Mouse (Mus musculus) liver, embryonic 14.5 days (tissue): ENCODE measurements around the gene Neto2. TPM values are rescaled to one million over a fixed set of nuclear protein-coding genes. Genes with fewer than 3 reads are reported as not detected.

Source experiments
- ATAC-seq: fragments of 200-750 bp; cut with Nextera tagmentation; 2 replicates; pipeline ENCODE4 v1.8.0; 2017; ENCODE audit warnings: moderate number of reproducible peaks, mild to moderate bottlenecking, moderate library complexity; ENCODE audit not compliant: insufficient read depth
- DNase-seq, 3 experiments: peaks; one replicate each; pipeline ENCODE4 v3.0.0-alpha.2; 2012 to 2013; ENCODE audit warnings: low read depth in 3 of 3, low spot score in 3 of 3
- H3K27ac ChIP-seq: fragments of 300-500 bp; sonication (generic); 2 replicates; pipeline ENCODE4 v1.5.1; 2014; ENCODE audit warnings: moderate library complexity, mild to moderate bottlenecking, control low read depth, inconsistent platforms
- H3K27me3 ChIP-seq: fragments of 300-500 bp; sonication (generic); 2 replicates; pipeline ENCODE4 v1.6.1; 2014; ENCODE audit warnings: mild to moderate bottlenecking, low read length, moderate library complexity; ENCODE audit not compliant: control insufficient read depth, insufficient read depth
- H3K36me3 ChIP-seq: fragments of 300-500 bp; sonication (generic); replicated peaks from 2 replicates; pipeline ENCODE4 v1.6.1; 2014; ENCODE audit warnings: low read depth; ENCODE audit not compliant: control insufficient read depth, insufficient read depth
- H3K4me1 ChIP-seq, 2 experiments: fragments of 200-500 bp in 1 of 2; fragments of 300-500 bp in 1 of 2; sonication (generic) in 1 of 2; replicated peaks; 2 replicates each; pipeline ENCODE4 v1.6.1; 2012 to 2014; ENCODE audit warnings: antibody characterized with exemption in 1 of 2, inconsistent platforms in 1 of 2, low read length in 1 of 2; ENCODE audit not compliant: control insufficient read depth in 2 of 2, insufficient read depth in 2 of 2
- H3K4me2 ChIP-seq: fragments of 300-500 bp; sonication (generic); 2 replicates; pipeline ENCODE4 v1.6.1; 2014; ENCODE audit warnings: low read depth, mild to moderate bottlenecking, control low read depth, moderate library complexity
- H3K4me3 ChIP-seq, 2 experiments: fragments of 200-500 bp in 1 of 2; fragments of 300-500 bp in 1 of 2; sonication (generic) in 1 of 2; 2 replicates each; pipeline ENCODE4 v1.5.1; 2012 to 2014; ENCODE audit warnings: low read depth in 2 of 2, low read length in 2 of 2, mild to moderate bottlenecking in 2 of 2, control low read depth in 1 of 2, inconsistent platforms in 1 of 2, moderate library complexity in 1 of 2; ENCODE audit not compliant: insufficient read depth in 1 of 2
- H3K9ac ChIP-seq: fragments of 300-500 bp; sonication (generic); replicated peaks from 2 replicates; pipeline ENCODE4 v1.6.1; 2014; ENCODE audit warnings: mild to moderate bottlenecking, control low read depth, moderate library complexity
- H3K9me3 ChIP-seq: fragments of 300-500 bp; sonication (generic); 2 replicates; pipeline ENCODE4 v1.6.1; 2016; ENCODE audit warnings: low read length, mixed read lengths; ENCODE audit not compliant: control insufficient read depth
- CTCF ChIP-seq: IDR thresholded peaks from 2 replicates; pipeline ENCODE4 v1.5.1; 2016; ENCODE audit warnings: antibody characterized with exemption, low read depth, control low read depth
- EP300 ChIP-seq: IDR thresholded peaks from 2 replicates; pipeline ENCODE4 v1.6.1; 2016; ENCODE audit warnings: antibody characterized with exemption, low read depth
- whole genome bisulfite sequencing: fragments of 180-500 bp; shearing (Covaris S2); extraction: QIAGEN DNeasy Blood & Tissue Kit; methylation state at CpG from one replicate; pipeline ENCODE4 v1.1.7; 2014; ENCODE audit not compliant: insufficient replicate concordance; 5-methylcytosine and 5-hydroxymethylcytosine counted together
- microRNA-seq: library from miRNA; unstranded; fragments of <30 nt; microRNA quantifications from one replicate; pipeline ENCODE4, GENCODE M21; 2016
- polyA plus RNA-seq, 2 experiments: library from polyadenylated mRNA; depleted of rRNA in 1 of 2; stranded (reverse) in 1 of 2; unstranded in 1 of 2; fragments of >200 nt; fragmentation: Nextera tagmentation in 1 of 2; extraction: Ambion mirVana in 1 of 2; gene quantifications; 2 replicates each; pipeline versions ENCODE4 v1.2.1 to v1.2.3; 2012 to 2014

The Neto2 gene
- polyA plus RNA-seq, 2 experiments: 0.56 to 1.5 TPM

DNA sequence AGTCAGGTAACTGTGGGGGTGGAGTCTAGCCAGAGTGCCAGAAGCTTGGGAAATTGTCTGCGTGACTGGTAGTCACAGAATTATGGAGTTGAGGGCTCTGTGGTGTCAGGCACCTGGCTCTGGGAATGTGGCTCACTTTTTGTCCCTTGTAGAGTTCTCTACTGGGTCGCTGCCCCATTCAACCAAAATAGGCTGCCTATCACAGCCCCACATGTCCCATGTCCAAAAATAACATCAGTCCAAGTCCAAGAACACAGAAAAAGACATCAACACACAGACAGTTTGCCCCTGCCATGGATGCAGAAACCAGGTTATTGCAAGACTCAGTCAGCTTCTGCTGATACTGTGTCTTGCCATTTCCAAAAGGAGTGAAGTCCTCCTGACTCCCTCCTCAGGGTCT is 112.1 kb downstream of the Neto2 start:
- H3K27ac ChIP-seq: no peak overlapping the region
- 56% methylated on average over 2 of the region's 2 CpGs for WGBS
- TF ChIP-seq CTCF (no peak), EP300 (no peak)

More for the DNA sequence above, 112.1 kb downstream of the Neto2 start:
- Histone ChIP-seq H3K4me1 (no peaks in the 10 kb centered on the region), H3K4me3 (no peak overlapping the region), H3K9ac (no peak overlapping the region), H3K36me3 (no peaks in the 10 kb centered on the region), H3K4me2 (no peak overlapping the region), H3K9me3 (no peaks in the 10 kb centered on the region), H3K27me3 (no peaks in the 10 kb centered on the region)
- DNase-seq: no peak
- ATAC-seq: no peak

Small RNA genes within 50 kb of the gene (microRNA-seq; reads per million reads assigned to microRNA genes)
- gene Mir8109: not detected

Other genes starting within 250 kb of the Neto2 start
- gene Gpt2, start 208.3 kb downstream of the Neto2 start, polyA plus RNA-seq (2012; rRNA removed): 8.1 and 8.7 TPM in 2 replicates
- gene Gpt2, start 208.3 kb downstream of the Neto2 start, polyA plus RNA-seq (2014; fragmentation: Nextera tagmentation; extraction: Ambion mirVana): 13.1 and 15.5 TPM in 2 replicates
- 12.6 and 26.9 TPM in 2 replicates for gene Dnaja2, start 145.6 kb downstream of the Neto2 start, polyA plus RNA-seq (2012; rRNA removed)
- gene Dnaja2, start 145.6 kb downstream of the Neto2 start, polyA plus RNA-seq (2014; fragmentation: Nextera tagmentation; extraction: Ambion mirVana): 73.3 and 76.2 TPM in 2 replicates
- 7.1 and 8.9 TPM in 2 replicates for gene Itfg1, start 140.0 kb upstream of the Neto2 start, polyA plus RNA-seq (2012; rRNA removed)
- 24.2 and 26.7 TPM in 2 replicates for gene Itfg1, start 140.0 kb upstream of the Neto2 start, polyA plus RNA-seq (2014; fragmentation: Nextera tagmentation; extraction: Ambion mirVana)
- 3.1 and 4.7 TPM in 2 replicates for gene Phkb, start 140.0 kb upstream of the Neto2 start, polyA plus RNA-seq (2012; rRNA removed)
- gene Phkb, start 140.0 kb upstream of the Neto2 start, polyA plus RNA-seq (2014; fragmentation: Nextera tagmentation; extraction: Ambion mirVana): 10.7 and 13.3 TPM in 2 replicates